Mouse (Mus musculus) kidney, adult 2 months (tissue): ENCODE results near the gene Rnf212.

Experiments used
- CTCF ChIP-seq: fragments of 200-500 bp; conservative IDR thresholded peaks from 2 replicates; pipeline ENCODE4 v1.5.1; 2011; ENCODE audit warnings: low read depth, mild to moderate bottlenecking, control low read depth, low read length, moderate library complexity, mixed read lengths; ENCODE audit not compliant: insufficient read depth, insufficient read length
- POLR2A ChIP-seq: fragments of 200-500 bp; IDR thresholded peaks from one replicate; pipeline ENCODE4 v1.6.1; 2011; ENCODE audit warnings: low read depth, low read length, control low read depth

GRCm38 (mm10) chr5:108741844-108742243, 32.9 kb downstream of the Rnf212 start:
- TF ChIP-seq POLR2A = no peak
- no peak for TF ChIP-seq CTCF
